Mouse (Mus musculus) lung, embryonic 14.5 days (tissue): ENCODE measurements around the gene Syn3. TPM values are rescaled to one million over a fixed set of nuclear protein-coding genes. Genes with fewer than 3 reads are reported as not detected.

Source experiments
- ATAC-seq: fragments of 200-750 bp; cut with Nextera tagmentation; 2 replicates; pipeline ENCODE4 v1.8.0; 2017; ENCODE audit warnings: mild to moderate bottlenecking, moderate TSS enrichment, moderate library complexity; ENCODE audit not compliant: insufficient read depth
- DNase-seq: peaks from one replicate; pipeline ENCODE4 v3.0.0-alpha.2; 2015
- H3K27ac ChIP-seq: fragments of 300-500 bp; sonication (generic); 2 replicates; pipeline ENCODE4 v1.5.1; 2014; ENCODE audit warnings: low read depth, mild to moderate bottlenecking, moderate library complexity
- H3K27me3 ChIP-seq: fragments of 300-500 bp; sonication (generic); 2 replicates; pipeline ENCODE4 v1.6.1; 2014; ENCODE audit warnings: low read length, control low read depth; ENCODE audit not compliant: insufficient read depth
- H3K36me3 ChIP-seq: fragments of 300-500 bp; sonication (generic); 2 replicates; pipeline ENCODE4 v1.6.1; 2014; ENCODE audit warnings: control low read depth; ENCODE audit not compliant: insufficient read depth
- H3K4me1 ChIP-seq: fragments of 300-500 bp; sonication (generic); 2 replicates; pipeline ENCODE4 v1.6.1; 2014; ENCODE audit warnings: antibody characterized with exemption, control low read depth; ENCODE audit not compliant: insufficient read depth
- H3K4me2 ChIP-seq: fragments of 300-500 bp; sonication (generic); 2 replicates; pipeline ENCODE4 v1.6.1; 2014; ENCODE audit warnings: mild to moderate bottlenecking
- H3K4me3 ChIP-seq: fragments of 300-500 bp; sonication (generic); 2 replicates; pipeline ENCODE4 v1.5.1; 2014; ENCODE audit warnings: low read depth, low read length
- H3K9ac ChIP-seq: fragments of 300-500 bp; sonication (generic); 2 replicates; pipeline ENCODE4 v1.6.1; 2014
- H3K9me3 ChIP-seq: fragments of 300-500 bp; sonication (generic); 2 replicates; pipeline ENCODE4 v1.6.1; 2016; ENCODE audit warnings: low read depth, low read length, control low read depth
- CTCF ChIP-seq: IDR thresholded peaks from 2 replicates; pipeline ENCODE4 v1.5.1; 2016; ENCODE audit warnings: antibody characterized with exemption, low read depth
- WGBS: fragments of 180-500 bp; shearing (Covaris S2); extraction: QIAGEN DNeasy Blood & Tissue Kit; methylation state at CpG from one replicate; pipeline ENCODE4 v1.1.7; 2014; 5-methylcytosine and 5-hydroxymethylcytosine counted together
- polyA plus RNA-seq: library from polyadenylated mRNA; unstranded; fragments of >200 nt; fragmentation: Nextera tagmentation; extraction: Ambion mirVana; gene quantifications from 2 replicates; pipeline ENCODE4 v1.2.1, GENCODE M21; 2014

Gene Syn3
- polyA plus RNA-seq, 1 experiment from 2014 or later, result 2.4 TPM

DNA sequence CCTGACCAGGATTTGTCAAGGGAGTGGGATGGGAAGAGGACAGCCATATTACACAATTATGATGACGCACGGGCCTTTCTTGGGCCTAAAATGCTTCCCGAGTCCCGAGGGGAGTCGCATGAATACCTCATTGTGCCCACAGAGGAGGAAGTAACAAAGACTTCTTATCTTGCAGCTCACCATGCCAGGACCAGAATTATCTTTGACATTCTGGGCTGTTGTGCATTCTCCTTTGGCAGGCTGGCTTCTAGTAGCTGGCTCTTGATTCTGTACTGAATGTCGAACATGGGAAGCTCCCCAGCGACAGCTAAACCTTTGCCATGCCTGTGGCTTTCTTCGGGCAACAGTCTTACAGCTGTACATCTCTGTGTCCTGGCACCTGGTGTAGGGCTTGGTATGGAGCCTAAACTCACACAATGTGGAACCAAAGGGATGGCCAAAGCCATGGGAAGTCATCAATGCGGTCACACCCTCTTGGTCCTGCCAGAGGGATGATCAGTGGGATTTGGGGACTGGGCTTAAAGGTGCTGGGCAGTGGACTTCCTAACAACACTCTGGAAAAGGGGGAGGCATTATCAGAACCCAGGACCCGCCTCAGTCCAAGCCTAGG lies 250.5 kb downstream of the Syn3 start:
- Histone ChIP-seq H3K4me3 (no peak overlapping the region), H3K4me1 (no peaks in the 10 kb centered on the region), H3K36me3 (no peaks in the 10 kb centered on the region), H3K9ac (no peak overlapping the region), H3K4me2 (no peak overlapping the region), H3K27me3 (no peaks in the 10 kb centered on the region), H3K27ac (no peak overlapping the region), H3K9me3 (no peaks in the 10 kb centered on the region)
- 84% methylated on average over 10 of the region's 10 CpGs for WGBS
- DNase-seq (no peak), ATAC-seq (no peak)
- TF ChIP-seq CTCF, result no peak

DNA sequence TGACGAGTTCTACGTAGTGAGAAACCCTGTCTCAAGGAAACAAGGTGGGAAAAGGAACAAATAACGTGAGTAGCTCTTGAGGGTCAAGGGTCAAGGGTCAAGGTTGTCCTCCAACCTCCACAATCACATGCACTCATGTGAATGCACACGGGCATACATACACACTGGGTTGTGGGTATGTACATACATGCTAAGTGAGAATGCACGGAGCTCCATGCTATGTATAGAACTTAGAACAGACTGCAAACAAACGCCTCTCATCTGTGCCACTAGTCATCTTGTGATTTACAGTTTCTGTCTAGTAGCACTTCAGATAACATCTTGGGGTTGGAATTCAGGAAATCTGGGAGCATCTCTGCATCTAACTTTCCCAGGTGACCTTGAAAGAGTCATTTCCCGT lies 253.3 kb downstream of the Syn3 start:
- no peak for TF ChIP-seq CTCF
- no peak overlapping the region for H3K9ac ChIP-seq
- WGBS, result 76% methylated on average over 7 of the region's 7 CpGs

DNA sequence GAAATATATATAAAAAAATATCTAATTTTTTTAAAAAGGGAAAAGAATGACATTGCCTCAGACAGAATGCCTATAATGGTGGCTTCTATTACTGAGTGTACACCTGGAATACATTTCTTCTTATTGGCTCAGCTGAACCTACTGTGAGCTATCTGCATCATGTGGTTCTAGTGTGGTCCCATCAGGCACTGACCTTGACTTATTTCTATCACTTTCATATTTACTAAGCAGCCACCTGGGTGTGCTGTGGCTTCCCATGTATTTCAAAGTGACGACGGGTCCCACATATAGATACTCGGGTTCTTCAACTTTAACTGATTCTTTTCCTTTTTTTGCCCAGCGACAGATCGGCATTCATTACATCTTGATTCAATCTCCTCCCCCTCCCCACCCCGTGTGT lies 255.2 kb downstream of the Syn3 start:
- H3K9me3 ChIP-seq, result no peaks in the 10 kb centered on the region
- WGBS, result 82% methylated on average over 6 of the region's 6 CpGs
- no peak overlapping the region for H3K9ac ChIP-seq
- DNase-seq, result no peak
- H3K4me3 ChIP-seq, result no peak overlapping the region
- H3K27ac ChIP-seq, result no peak overlapping the region
- TF ChIP-seq CTCF, result no peak
- H3K4me2 ChIP-seq, result no peak overlapping the region
- ATAC-seq, result no peak
- no peaks in the 10 kb centered on the region for H3K4me1 ChIP-seq
- no peaks in the 10 kb centered on the region for H3K27me3 ChIP-seq
- H3K36me3 ChIP-seq, result no peaks in the 10 kb centered on the region

More for the DNA sequence above, 253.3 kb downstream of the Syn3 start:
- Histone ChIP-seq H3K4me1 (no peaks in the 10 kb centered on the region), H3K27me3 (no peaks in the 10 kb centered on the region), H3K4me2 (no peak overlapping the region), H3K36me3 (no peaks in the 10 kb centered on the region), H3K9me3 (no peaks in the 10 kb centered on the region), H3K4me3 (no peak overlapping the region), H3K27ac (no peak overlapping the region)
- DNase-seq (no peak), ATAC-seq (no peak)

DNA sequence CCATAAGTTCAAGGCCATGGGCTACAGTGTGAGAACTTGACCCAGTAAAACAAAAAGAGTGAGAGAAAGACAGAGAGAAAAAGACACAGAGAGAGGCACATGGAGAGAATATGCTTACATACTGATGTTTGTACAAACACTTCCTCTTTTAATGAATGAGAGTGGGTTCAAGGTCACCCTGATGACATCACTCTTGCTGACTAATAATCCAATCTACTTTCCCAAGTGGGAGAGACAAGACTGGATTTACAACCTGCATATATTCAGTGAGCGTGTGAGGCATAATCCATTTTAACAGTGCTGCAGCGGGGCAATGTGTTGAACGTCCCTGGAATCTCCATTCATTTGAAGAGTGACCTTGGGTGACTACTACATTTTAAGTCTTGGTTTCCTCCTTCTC lies 256.0 kb downstream of the Syn3 start:
- Histone ChIP-seq H3K27ac (no peak overlapping the region), H3K36me3 (no peaks in the 10 kb centered on the region), H3K9ac (no peak overlapping the region), H3K4me2 (no peak overlapping the region), H3K4me1 (no peaks in the 10 kb centered on the region), H3K27me3 (no peaks in the 10 kb centered on the region), H3K9me3 (no peaks in the 10 kb centered on the region), H3K4me3 (no peak overlapping the region)
- no peak for TF ChIP-seq CTCF
- WGBS, result 80% methylated on average over 3 of the region's 3 CpGs
- DNase-seq (no peak), ATAC-seq (no peak)

DNA sequence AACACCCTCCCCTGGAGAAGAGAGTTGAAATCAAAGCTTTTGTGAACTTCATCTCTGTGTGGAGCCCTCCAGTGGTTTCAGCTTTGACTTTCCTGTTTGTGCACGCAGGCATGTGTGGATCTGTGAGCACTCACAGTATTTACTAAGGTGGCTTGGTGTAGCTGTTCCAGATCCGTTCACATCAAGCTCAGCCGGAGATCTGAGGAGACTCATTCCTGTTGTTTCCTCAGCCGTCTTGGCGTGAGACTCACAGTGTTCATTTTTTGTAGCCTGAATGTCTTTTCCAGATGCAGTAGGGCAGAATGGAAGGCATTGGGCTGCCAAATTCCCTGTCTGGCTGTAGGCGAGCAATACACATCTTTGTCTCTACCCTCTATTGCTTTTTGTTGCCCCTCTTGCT lies 268.7 kb downstream of the Syn3 start:
- DNase-seq (no peak), ATAC-seq (no peak)
- Histone ChIP-seq H3K4me1 (no peaks in the 10 kb centered on the region), H3K27me3 (no peaks in the 10 kb centered on the region), H3K9ac (no peak overlapping the region), H3K27ac (no peak overlapping the region), H3K4me3 (no peak overlapping the region), H3K4me2 (no peak overlapping the region), H3K9me3 (no peaks in the 10 kb centered on the region), H3K36me3 (no peaks in the 10 kb centered on the region)
- WGBS, result 81% methylated on average over 6 of the region's 6 CpGs
- no peak for TF ChIP-seq CTCF

DNA sequence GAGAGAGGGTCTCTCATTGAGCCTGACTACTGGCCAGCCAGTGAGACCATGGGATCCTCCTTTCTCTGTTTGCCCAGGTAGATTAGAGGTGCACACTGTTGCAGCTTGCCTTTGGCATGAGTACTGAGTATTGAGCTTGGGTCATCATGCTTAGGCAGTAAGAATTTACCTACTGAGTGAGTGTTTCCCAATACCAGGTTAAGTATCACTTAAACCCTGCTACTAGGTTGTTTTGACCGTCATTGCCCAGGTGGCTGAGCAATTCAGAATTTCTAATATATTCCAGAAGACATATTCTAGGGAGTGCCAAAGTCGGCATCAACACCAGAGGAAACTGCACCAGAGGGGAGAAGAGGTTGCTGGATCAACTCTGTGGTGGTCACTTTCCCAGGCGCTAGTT lies 273.2 kb downstream of the Syn3 start:
- H3K9ac ChIP-seq, result no peak overlapping the region
- no peaks in the 10 kb centered on the region for H3K36me3 ChIP-seq
- no peaks in the 10 kb centered on the region for H3K4me1 ChIP-seq
- DNase-seq (no peak), ATAC-seq (no peak)
- H3K9me3 ChIP-seq, result no peaks in the 10 kb centered on the region
- no peaks in the 10 kb centered on the region for H3K27me3 ChIP-seq
- no peak overlapping the region for H3K27ac ChIP-seq
- H3K4me3 ChIP-seq, result no peak overlapping the region
- 83% methylated on average over 3 of the region's 3 CpGs for WGBS
- TF ChIP-seq CTCF, result no peak
- H3K4me2 ChIP-seq, result no peak overlapping the region

DNA sequence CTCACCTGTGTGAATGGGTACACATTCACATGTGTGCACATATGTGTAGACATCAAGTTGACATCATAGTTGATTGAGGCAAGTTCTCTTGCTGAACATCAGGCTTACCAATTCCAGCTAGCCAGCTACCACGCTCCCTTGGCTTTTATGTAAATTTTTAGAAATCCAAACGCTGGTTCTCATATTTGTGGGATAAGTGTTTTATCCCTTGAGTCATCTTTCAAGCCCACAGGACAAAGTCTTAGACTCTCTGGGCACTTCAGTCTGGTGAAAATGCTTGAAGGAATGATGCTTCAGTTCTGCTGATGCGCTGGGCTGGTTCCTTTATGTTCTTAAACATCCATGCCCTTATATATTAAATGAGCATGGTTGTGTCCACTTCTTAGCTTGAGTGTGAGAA lies 279.7 kb downstream of the Syn3 start:
- ATAC-seq (no peak), DNase-seq (no peak)
- H3K9me3 ChIP-seq, result no peaks in the 10 kb centered on the region
- no peak overlapping the region for H3K9ac ChIP-seq
- H3K36me3 ChIP-seq, result no peaks in the 10 kb centered on the region
- no peak overlapping the region for H3K4me2 ChIP-seq
- H3K4me1 ChIP-seq, result no peaks in the 10 kb centered on the region
- H3K27me3 ChIP-seq, result no peaks in the 10 kb centered on the region
- no peak overlapping the region for H3K4me3 ChIP-seq
- no peak overlapping the region for H3K27ac ChIP-seq
- no peak for TF ChIP-seq CTCF
- 89% methylated on average over 3 of the region's 3 CpGs for WGBS

DNA sequence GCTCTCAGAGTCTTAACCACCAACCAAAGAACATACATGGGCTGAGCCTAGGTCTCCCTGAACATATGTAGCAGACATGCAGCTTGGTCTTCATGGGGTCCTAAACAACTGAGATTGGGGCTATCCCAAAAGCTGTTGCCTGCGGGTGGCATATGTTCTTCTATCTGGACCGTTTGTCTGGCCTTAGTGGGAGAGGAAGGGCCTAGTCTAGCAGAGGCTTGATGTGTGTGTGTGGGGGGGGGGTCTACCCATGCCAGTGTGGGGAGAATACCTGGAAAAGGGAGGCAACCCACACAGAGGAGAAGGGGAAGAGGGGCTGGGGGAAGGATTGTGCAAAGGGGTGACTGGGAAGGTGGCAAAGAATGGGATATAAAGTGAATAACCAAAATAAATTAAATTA lies 281.9 kb downstream of the Syn3 start:
- Histone ChIP-seq H3K36me3 (no peaks in the 10 kb centered on the region), H3K27me3 (no peaks in the 10 kb centered on the region), H3K27ac (no peak overlapping the region), H3K4me1 (no peaks in the 10 kb centered on the region), H3K9me3 (no peaks in the 10 kb centered on the region), H3K4me3 (no peak overlapping the region), H3K9ac (no peak overlapping the region), H3K4me2 (no peak overlapping the region)
- DNase-seq, result no peak
- TF ChIP-seq CTCF, result no peak
- WGBS, result 78% methylated on average over 2 of the region's 2 CpGs
- ATAC-seq, result no peak
